Mouse (Mus musculus) myocyte (in vitro differentiated cells): ENCODE measurements around the gene Ints5. TPM values are rescaled to one million over a fixed set of nuclear protein-coding genes. Genes with fewer than 3 reads are reported as not detected.

Experiments used
- H3K27me3 ChIP-seq: one replicate; pipeline ENCODE4 v1.6.1; 2011; ENCODE audit not compliant: control insufficient read depth, insufficient read depth, insufficient read length
- H3K36me3 ChIP-seq: one replicate; pipeline ENCODE4 v1.6.1; 2011; ENCODE audit not compliant: control insufficient read depth, insufficient read depth
- H3K4me2 ChIP-seq: one replicate; pipeline ENCODE4 v1.6.1; 2011; ENCODE audit warnings: low read depth, control low read depth
- H3K4me3 ChIP-seq: one replicate; pipeline ENCODE4 v1.5.1; 2011; ENCODE audit warnings: mild to moderate bottlenecking, control low read depth, moderate library complexity
- H3K79me2 ChIP-seq: one replicate; pipeline ENCODE4 v1.6.1; 2011; ENCODE audit not compliant: control insufficient read depth, insufficient read depth
- H3ac ChIP-seq: one replicate; pipeline ENCODE4 v1.6.1; 2011; ENCODE audit not compliant: control insufficient read depth, insufficient read length
- CEBPB ChIP-seq: IDR thresholded peaks from 2 replicates; pipeline ENCODE4 v1.6.1; 2011; ENCODE audit warnings: mild to moderate bottlenecking, moderate library complexity; ENCODE audit not compliant: poor library complexity, insufficient read depth, severe bottlenecking
- E2F4 ChIP-seq: IDR thresholded peaks from one replicate; pipeline ENCODE4 v1.6.1; 2011; ENCODE audit warnings: mild to moderate bottlenecking, control low read depth, moderate library complexity; ENCODE audit not compliant: insufficient read depth
- MAX ChIP-seq: IDR thresholded peaks from one replicate; pipeline ENCODE4 v1.6.1; 2011; ENCODE audit warnings: low read depth, mild to moderate bottlenecking, control low read depth
- MYOD1 ChIP-seq, 3 experiments: IDR thresholded peaks; one replicate each; pipeline ENCODE4 v1.6.1; 2011; ENCODE audit warnings: control low read depth in 2 of 3, low read depth in 2 of 3, mild to moderate bottlenecking in 2 of 3, moderate library complexity in 1 of 3; ENCODE audit not compliant: insufficient read length in 2 of 3, control insufficient read depth in 1 of 3
- MYOG ChIP-seq, 3 experiments: IDR thresholded peaks; one replicate each; pipeline ENCODE4 v1.6.1; 2011; ENCODE audit warnings: control low read depth in 2 of 3, low read depth in 2 of 3, mild to moderate bottlenecking in 2 of 3; ENCODE audit not compliant: insufficient read length in 2 of 3, control insufficient read depth in 1 of 3, insufficient read depth in 1 of 3
- POLR2A ChIP-seq: IDR thresholded peaks from one replicate; pipeline ENCODE4 v1.6.1; 2011; ENCODE audit warnings: low read depth, mild to moderate bottlenecking, control low read depth, moderate library complexity; ENCODE audit not compliant: insufficient read length
- POLR2AphosphoS2 ChIP-seq: IDR thresholded peaks from one replicate; pipeline ENCODE4 v1.6.1; 2011; ENCODE audit warnings: low read depth, control low read depth; ENCODE audit not compliant: insufficient read length
- REST ChIP-seq: IDR thresholded peaks from one replicate; pipeline ENCODE4 v1.6.1; 2011; ENCODE audit warnings: mild to moderate bottlenecking, control low read depth, moderate library complexity; ENCODE audit not compliant: insufficient read depth, insufficient read length
- SRF ChIP-seq: IDR thresholded peaks from one replicate; pipeline ENCODE4 v1.6.1; 2011; ENCODE audit warnings: low read depth; ENCODE audit not compliant: control insufficient read depth, insufficient read length
- TCF12 ChIP-seq: IDR thresholded peaks from one replicate; pipeline ENCODE4 v1.6.1; 2011; ENCODE audit warnings: mild to moderate bottlenecking, control low read depth; ENCODE audit not compliant: poor library complexity, insufficient read depth, severe bottlenecking
- TCF3 ChIP-seq: IDR thresholded peaks from one replicate; pipeline ENCODE4 v1.6.1; 2011; ENCODE audit warnings: low read depth, control low read depth; ENCODE audit not compliant: insufficient read length
- USF1 ChIP-seq: IDR thresholded peaks from one replicate; pipeline ENCODE4 v1.6.1; 2011; ENCODE audit warnings: low read depth, mild to moderate bottlenecking, control low read depth, moderate library complexity
- polyA plus RNA-seq: library from polyadenylated mRNA; unstranded; fragments of >200 nt; fragmentation: generic; extraction: Trizol; gene quantifications from one replicate; pipeline ENCODE4 v1.2.1, GENCODE M21; 2012; ENCODE audit warnings: missing spikeins

Gene Ints5
- polyA plus RNA-seq, 1 experiment, result 23.2 TPM

- peaks cover 9% of the 10 kb centered on the region for H3K36me3 ChIP-seq
- peak overlapping the region; percentile 31 for H3ac ChIP-seq
- no peaks in the 10 kb centered on the region for H3K27me3 ChIP-seq
- peak overlapping the region; percentile 72 for H3K4me3 ChIP-seq
- H3K79me2 ChIP-seq, result no peaks in the 10 kb centered on the region
- peak overlapping the region; percentile 93 for H3K4me2 ChIP-seq
- TF ChIP-seq USF1 (no peak), SRF (no peak), POLR2A (no peak), MYOD1 (IDR thresholded peaks at IDR 0.05; ENCODE audit: control insufficient read depth in 1 of 3, insufficient read length in 2 of 3, low read depth in 2 of 3) (no peak)
These were observed 11.8 kb upstream of the Ints5 start for GRCm38 (mm10) chr19:8881034-8881392.

GRCm38 (mm10) chr19:8883616-8884015 is 9.2 kb upstream of the Ints5 start, which contains the start of the genes Lbhd1 and Gm49403:
Lbhd1 (plus strand) TSS chr19:8883732.
Gm49403 (plus strand) TSS chr19:8883930.
- TF ChIP-seq REST (no peak), POLR2A (no peak)
- Histone ChIP-seq H3K36me3 (no peaks in the 10 kb centered on the region), H3K4me3 (no peak within 1 kb of the TSS), H3ac (no peak within 1 kb of the TSS), H3K4me2 (no peak within 1 kb of the TSS), H3K79me2 (peaks cover 3% of the 10 kb centered on the region), H3K27me3 (no peaks in the 10 kb centered on the region)

- Histone ChIP-seq H3K79me2 (peaks cover 23% of the 10 kb centered on the region), H3ac (no peak overlapping the region), H3K4me2 (peak overlapping the region; percentile 95), H3K27me3 (no peaks in the 10 kb centered on the region), H3K36me3 (no peaks in the 10 kb centered on the region), H3K4me3 (peak overlapping the region; percentile 53)
- TF ChIP-seq TCF3, result no peak
- TF ChIP-seq POLR2AphosphoS2, result no peak
- TF ChIP-seq SRF, result no peak
- TF ChIP-seq TCF12, result no peak
- TF ChIP-seq MAX, result no peak
- no peak for TF ChIP-seq MYOG (IDR thresholded peaks at IDR 0.05; ENCODE audit: control insufficient read depth in 1 of 3, insufficient read depth in 1 of 3, insufficient read length in 2 of 3, low read depth in 2 of 3)
- no peak for TF ChIP-seq MYOD1 (IDR thresholded peaks at IDR 0.05; ENCODE audit: control insufficient read depth in 1 of 3, insufficient read length in 2 of 3, low read depth in 2 of 3)
- TF ChIP-seq POLR2A, result no peak
- no peak for TF ChIP-seq REST
- TF ChIP-seq CEBPB, result no peak
- TF ChIP-seq E2F4, result no peak
These were observed 5.8 kb upstream of the Ints5 start for GRCm38 (mm10) chr19:8886916-8887584.

GRCm38 (mm10) chr19:8887585-8888463 is 5.0 kb upstream of the Ints5 start:
- no peaks in the 10 kb centered on the region for H3K36me3 ChIP-seq
- no peak for TF ChIP-seq POLR2AphosphoS2
- no peak for TF ChIP-seq TCF3
- no peak for TF ChIP-seq SRF
- no peak for TF ChIP-seq POLR2A
- TF ChIP-seq MYOG (IDR thresholded peaks at IDR 0.05; ENCODE audit: control insufficient read depth in 1 of 3, insufficient read depth in 1 of 3, insufficient read length in 2 of 3, low read depth in 2 of 3), result no peak
- H3ac ChIP-seq, result peak overlapping the region; percentile 6
- peak overlapping the region; percentile 53 for H3K4me3 ChIP-seq
- H3K79me2 ChIP-seq, result peaks cover 23% of the 10 kb centered on the region
- H3K27me3 ChIP-seq, result no peaks in the 10 kb centered on the region
- peak overlapping the region; percentile 95 for H3K4me2 ChIP-seq

GRCm38 (mm10) chr19:8888511-8889385 is 4.1 kb upstream of the Ints5 start, which contains the start of the genes 1810009A15Rik and Gm49416:
1810009A15Rik (plus strand) TSS chr19:8888853.
Gm49416 (plus strand) TSS chr19:8888926.
- Histone ChIP-seq H3K4me2 (peak within 1 kb of the TSS; percentile 95), H3ac (peak within 1 kb of the TSS; percentile 6), H3K27me3 (no peaks in the 10 kb centered on the region), H3K79me2 (peaks cover 31% of the 10 kb centered on the region), H3K36me3 (no peaks in the 10 kb centered on the region), H3K4me3 (peak within 1 kb of the TSS; percentile 53)
- TF ChIP-seq POLR2A (peak; percentile 77), E2F4 (no peak), SRF (peak; percentile 55), TCF3 (no peak), POLR2AphosphoS2 (peak; percentile 66), REST (no peak), TCF12 (no peak), MYOD1 (IDR thresholded peaks at IDR 0.05; ENCODE audit: control insufficient read depth in 1 of 3, insufficient read length in 2 of 3, low read depth in 2 of 3) (no peak), CEBPB (no peak)
